ENCODE assay signal across 20 mouse cellular contexts in genomic region chr3:8265783-8266182, GRCm38 (mm10).
DNase-seq lines count a peak whose midpoint lies in the region; ATAC-seq lines count a peak whose summit lies in the region.
"Had no signal": no experiment of that assay in that cellular context is flagged by ENCODE, and none has a peak within 500 bp of the region (broad histone marks: within the 10 kb centered on the region; RNA-seq: fewer than 3 reads in every experiment).

No protein-coding gene starts in this region.

- no peaks in the 10 kb centered on the region for H3K4me1 ChIP-seq in intestine, embryonic 15.5 days (replicated peaks)
- no peaks in the 10 kb centered on the region for H3K4me1 ChIP-seq in stomach, embryonic 15.5 days
- H3K4me1 ChIP-seq in midbrain, embryonic 13.5 days (replicated peaks) = no peaks in the 10 kb centered on the region
- H3K4me1 ChIP-seq: forebrain, embryonic 15.5 days; hindbrain, embryonic 12.5 days; hindbrain, embryonic 15.5 days had no signal

- 52% methylated on average over 3 of the region's 3 CpGs for WGBS in intestine, embryonic 15.5 days
- 67% methylated on average over 3 of the region's 3 CpGs for WGBS in stomach, embryonic 15.5 days
- WGBS in midbrain, embryonic 13.5 days = 81% methylated on average over 3 of the region's 3 CpGs

- H3K36me3 ChIP-seq in intestine, embryonic 15.5 days = no peaks in the 10 kb centered on the region
- H3K36me3 ChIP-seq in stomach, embryonic 15.5 days = no peaks in the 10 kb centered on the region
- H3K36me3 ChIP-seq in midbrain, embryonic 13.5 days = no peaks in the 10 kb centered on the region
- H3K36me3 ChIP-seq: forebrain, embryonic 15.5 days; hindbrain, embryonic 12.5 days; hindbrain, embryonic 15.5 days had no signal

- H3K4me2 ChIP-seq in intestine, embryonic 15.5 days (replicated peaks) = no peak overlapping the region
- H3K4me2 ChIP-seq in stomach, embryonic 15.5 days = no peak overlapping the region
- no peak overlapping the region for H3K4me2 ChIP-seq in midbrain, embryonic 13.5 days (replicated peaks)
- H3K4me2 ChIP-seq: forebrain, embryonic 15.5 days; heart, embryonic 11.5 days; hindbrain, embryonic 12.5 days; hindbrain, embryonic 15.5 days had no signal

- no peak overlapping the region for H3K9ac ChIP-seq in intestine, embryonic 15.5 days
- H3K9ac ChIP-seq in stomach, embryonic 15.5 days = no peak overlapping the region
- no peak overlapping the region for H3K9ac ChIP-seq in midbrain, embryonic 13.5 days (replicated peaks)
- H3K9ac ChIP-seq: forebrain, embryonic 15.5 days; hindbrain, embryonic 12.5 days; hindbrain, embryonic 15.5 days had no signal

- no peaks in the 10 kb centered on the region for H3K27me3 ChIP-seq in intestine, embryonic 15.5 days (replicated peaks)
- no peaks in the 10 kb centered on the region for H3K27me3 ChIP-seq in stomach, embryonic 15.5 days (replicated peaks)
- no peaks in the 10 kb centered on the region for H3K27me3 ChIP-seq in midbrain, embryonic 13.5 days
- H3K27me3 ChIP-seq: forebrain, embryonic 15.5 days; hindbrain, embryonic 12.5 days; hindbrain, embryonic 15.5 days had no signal

- H3K27ac ChIP-seq in intestine, embryonic 15.5 days = no peak overlapping the region
- H3K27ac ChIP-seq in stomach, embryonic 15.5 days = 0 out of 2 replicates have a peak overlapping the region, but pooled peaks have one; percentile 12
- H3K27ac ChIP-seq in midbrain, embryonic 13.5 days = no peak overlapping the region
- H3K27ac ChIP-seq: forebrain, embryonic 15.5 days; gastrocnemius, adult 2 months; hindbrain, embryonic 12.5 days; hindbrain, embryonic 15.5 days had no signal

- H3K9me3 ChIP-seq in intestine, embryonic 15.5 days = no peaks in the 10 kb centered on the region
- no peaks in the 10 kb centered on the region for H3K9me3 ChIP-seq in stomach, embryonic 15.5 days
- no peaks in the 10 kb centered on the region for H3K9me3 ChIP-seq in midbrain, embryonic 13.5 days
- H3K9me3 ChIP-seq: forebrain, embryonic 15.5 days; hindbrain, embryonic 12.5 days; hindbrain, embryonic 15.5 days had no signal

- peak; percentile 80 for ATAC-seq in intestine, embryonic 15.5 days
- peak; percentile 56; the same call in 1 of the 2 replicates for ATAC-seq in stomach, embryonic 15.5 days (ENCODE audit: insufficient read depth, low FRiP score, low read depth)
- ATAC-seq in midbrain, embryonic 13.5 days = no peak
- ATAC-seq: CD4-positive, CD25-positive, alpha-beta regulatory T cell, adult 4 months; forebrain, embryonic 15.5 days had no signal

- no peak overlapping the region for H3K4me3 ChIP-seq in intestine, embryonic 15.5 days (replicated peaks)
- H3K4me3 ChIP-seq in stomach, embryonic 15.5 days (replicated peaks) = no peak overlapping the region
- no peak overlapping the region for H3K4me3 ChIP-seq in midbrain, embryonic 13.5 days (replicated peaks)
- H3K4me3 ChIP-seq: forebrain, embryonic 15.5 days; gastrocnemius, adult 2 months; hindbrain, embryonic 12.5 days; hindbrain, embryonic 15.5 days had no signal

- peak; percentile 24 for DNase-seq in urinary bladder, postnatal 14 days (ENCODE audit: low spot score)
- no peak for DNase-seq in urinary bladder, postnatal 10 days (ENCODE audit: low spot score)
- DNase-seq in frontal cortex, postnatal 36 days (ENCODE audit: low spot score in 2 of 2) = no peak
- no peak for DNase-seq in adrenal gland, adult 8-10 months
- DNase-seq: adrenal gland, adult 2 months; adrenal gland, postnatal 25 days; cerebellum, adult 18-20 months; cerebellum, adult 9-10 months; cerebellum, postnatal 14 days; gastrocnemius, adult 2 months; gastrocnemius, postnatal 14 days; kidney, adult 11 months had no signal
